Mouse (Mus musculus): Measurements from ENCODE around the gene Mast4.

- TF ChIP-seq CTCF (IDR thresholded peaks at IDR 0.05; ENCODE audit: low read depth, low read length) (no peak), POLR2A (IDR thresholded peaks at IDR 0.05; ENCODE audit: extremely low read depth, insufficient read depth, low read length) (no peak)
These were observed 212.2 kb downstream of the Mast4 start for GRCm38 (mm10) chr13:103121796-103122792.
